Mouse (Mus musculus): Measurements from ENCODE around the gene Ier5.

- TF ChIP-seq POLR2A (IDR thresholded peaks at IDR 0.05; ENCODE audit: low read depth, low read length), result no peak
- no peak for TF ChIP-seq CTCF (conservative IDR thresholded peaks at IDR 0.05; ENCODE audit: insufficient read depth, insufficient read length, low read depth, low read length)
Measured at GRCm38 (mm10) chr1:155071287-155071876, 28.1 kb downstream of the Ier5 start.
